Mouse (Mus musculus): Measurements from ENCODE around the gene Gcnt2. TPM values are rescaled to one million over a fixed set of nuclear protein-coding genes. Genes with fewer than 3 reads are reported as not detected.

The Gcnt2 gene
- polyA plus RNA-seq (2012; rRNA removed; ENCODE audit: low replicate concordance) = 1.7 and 2.1 TPM in 2 replicates

DNA sequence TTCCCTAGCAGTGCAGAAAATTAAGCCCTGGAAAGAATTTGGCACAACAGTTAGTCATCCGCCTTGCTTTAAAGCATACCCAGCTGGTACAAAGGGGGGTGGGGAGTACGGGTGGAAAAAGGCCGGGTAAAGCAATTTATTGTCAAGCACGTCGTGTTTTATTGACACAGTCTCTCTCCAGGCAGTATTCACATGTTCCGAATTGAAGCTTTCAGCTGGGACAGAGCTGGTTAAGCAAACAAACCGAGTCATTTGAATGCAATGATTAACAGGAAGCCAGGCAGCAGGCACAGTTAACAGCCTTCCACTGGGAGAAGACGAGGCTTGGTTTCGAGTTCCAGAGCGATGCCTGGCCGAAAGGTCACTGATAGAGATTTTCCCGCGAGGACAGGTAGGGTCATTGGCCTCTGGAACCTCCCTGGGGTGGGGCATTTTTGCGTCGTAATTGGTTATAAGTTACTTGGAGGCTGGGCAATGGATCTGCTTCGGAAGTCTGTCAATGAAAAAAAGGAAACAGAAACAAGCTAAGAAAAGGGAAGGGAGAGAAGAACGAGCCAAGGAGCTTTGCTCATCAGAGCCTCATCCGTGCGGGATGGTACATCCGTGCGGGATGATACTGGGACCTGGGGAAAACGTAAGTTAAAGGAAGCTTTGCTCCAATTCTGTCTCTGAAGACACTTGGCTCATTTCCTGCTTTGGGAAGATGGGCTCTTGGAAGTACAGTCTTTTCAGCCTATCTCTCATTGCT is at the start of gene Gcnt2:
TSS of gene Gcnt2 (plus strand) at position 103 of the 748 bp plus-strand sequence.

DNA sequence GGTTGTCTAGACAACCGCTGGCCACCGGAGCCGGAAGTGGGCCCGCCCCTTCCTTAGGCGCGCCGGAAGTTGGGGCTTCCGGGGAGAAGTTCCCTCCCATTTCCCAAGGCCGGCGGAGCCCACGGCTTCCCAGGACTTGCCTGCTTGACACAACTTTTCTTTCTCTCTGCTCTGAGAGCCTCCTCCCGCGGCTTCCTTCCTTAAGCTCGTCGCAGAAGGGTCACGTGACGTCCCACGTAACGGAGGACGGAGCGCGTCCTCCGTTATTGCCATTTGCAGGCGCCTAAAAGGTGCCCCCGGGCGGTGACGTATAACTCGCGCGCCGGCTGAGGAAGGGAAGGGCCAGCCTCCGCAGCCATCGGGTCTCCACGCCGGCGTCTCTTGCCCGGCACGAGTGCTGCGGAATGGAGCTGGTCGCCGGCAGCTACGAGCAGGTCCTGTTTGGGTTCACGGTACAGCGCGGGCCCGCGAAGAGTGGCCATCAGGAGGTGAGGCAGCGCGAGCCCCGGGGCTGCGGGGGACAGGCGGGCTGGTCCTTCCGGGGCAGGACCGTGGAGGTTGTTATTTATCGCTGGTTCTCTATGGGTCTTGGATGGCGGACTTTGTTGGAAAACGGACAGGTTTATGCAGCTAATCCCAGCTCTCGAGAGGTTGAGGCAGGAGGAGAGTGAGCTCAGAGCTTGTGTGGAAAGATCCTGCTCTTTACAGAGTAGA is 141.5 kb downstream of the Gcnt2 start, which contains the start of gene Pak1ip1:
TSS of gene Pak1ip1 (plus strand) at position 98 of the 714 bp plus-strand sequence.

Other genes with a start within 250 kb of the Gcnt2 start
- 0.40 TPM in 1 of 2 replicates, not detected in the other for gene Tfap2a, start 121.4 kb upstream of the Gcnt2 start, polyA plus RNA-seq (2012; rRNA removed; ENCODE audit: low replicate concordance)
- gene Pak1ip1, start 141.3 kb downstream of the Gcnt2 start, polyA plus RNA-seq (2012; rRNA removed; ENCODE audit: low replicate concordance) = 44.1 and 56.8 TPM in 2 replicates
- gene Tmem14c, start 156.5 kb downstream of the Gcnt2 start, polyA plus RNA-seq (2012; rRNA removed; ENCODE audit: low replicate concordance) = 88.4 and 105 TPM in 2 replicates
- 0.08 TPM in 1 of 2 replicates, not detected in the other for gene Mak, start 220.0 kb downstream of the Gcnt2 start, polyA plus RNA-seq (2012; rRNA removed; ENCODE audit: low replicate concordance)

Measured in duodenum, adult 2 months (tissue).